Mouse (Mus musculus): ENCODE data around the gene Tmem62. TPM values are rescaled to one million over a fixed set of nuclear protein-coding genes. Genes with fewer than 3 reads are reported as not detected.

Gene Tmem62
- polyA plus RNA-seq, 1 experiment from 2014 or later: 2.4 TPM

- Histone ChIP-seq H3K4me3 (ENCODE audit: low read depth, low read length) (no peak overlapping the region), H3K36me3 (ENCODE audit: control insufficient read depth, insufficient read depth) (peaks cover 2% of the 10 kb centered on the region; the same call in 1 of the 2 replicates), H3K4me1 (ENCODE audit: control insufficient read depth, low read depth, low read length) (peaks cover 3% of the 10 kb centered on the region; the same call in 1 of the 2 replicates), H3K4me2 (ENCODE audit: low read depth, low read length) (no peak overlapping the region), H3K9me3 (replicated peaks; ENCODE audit: control insufficient read depth, low read length) (no peaks in the 10 kb centered on the region), H3K9ac (ENCODE audit: low read depth, low read length) (no peak overlapping the region), H3K27ac (ENCODE audit: low read length) (no peak overlapping the region), H3K27me3 (ENCODE audit: control insufficient read depth, insufficient read depth, low read depth, low read length) (no peaks in the 10 kb centered on the region)
- WGBS (ENCODE audit: insufficient replicate concordance): 78% methylated on average over 1 of the region's 1 CpGs
- ATAC-seq (ENCODE audit: low read depth): no peak
Observed at GRCm38 (mm10) chr2:121006986-121007385, 30.2 kb downstream of the Tmem62 start.

- Histone ChIP-seq H3K27me3 (ENCODE audit: control insufficient read depth, insufficient read depth, low read depth, low read length) (no peaks in the 10 kb centered on the region), H3K36me3 (ENCODE audit: control insufficient read depth, insufficient read depth) (peaks cover 6% of the 10 kb centered on the region), H3K4me1 (ENCODE audit: control insufficient read depth, low read depth, low read length) (peaks cover 3% of the 10 kb centered on the region; the same call in 1 of the 2 replicates), H3K4me2 (ENCODE audit: low read depth, low read length) (peak within 1 kb of the TSS; percentile 70), H3K9me3 (replicated peaks; ENCODE audit: control insufficient read depth, low read length) (no peaks in the 10 kb centered on the region), H3K9ac (ENCODE audit: low read depth, low read length) (peak within 1 kb of the TSS; percentile 80), H3K4me3 (ENCODE audit: low read depth, low read length) (peak within 1 kb of the TSS; percentile 81), H3K27ac (ENCODE audit: low read length) (peak within 1 kb of the TSS; percentile 86)
- peak; percentile 97 for ATAC-seq (ENCODE audit: low read depth)
- 3% methylated on average over 34 of the region's 34 CpGs for WGBS (ENCODE audit: insufficient replicate concordance)
Observed at GRCm38 (mm10) chr2:121007925-121008663, 31.3 kb downstream of the Tmem62 start, which contains the start of gene Ccndbp1. Gene Ccndbp1, plus strand, starts transcription at chr2:121008403.

GRCm38 (mm10) chr2:121008664-121009007, 31.8 kb downstream of the Tmem62 start:
- peak; percentile 25 for ATAC-seq (ENCODE audit: low read depth)
- H3K4me3 ChIP-seq (ENCODE audit: low read depth, low read length): peak overlapping the region; percentile 81
- H3K9ac ChIP-seq (ENCODE audit: low read depth, low read length): peak overlapping the region; percentile 80
- peaks cover 6% of the 10 kb centered on the region for H3K36me3 ChIP-seq (ENCODE audit: control insufficient read depth, insufficient read depth)
- no peaks in the 10 kb centered on the region for H3K27me3 ChIP-seq (ENCODE audit: control insufficient read depth, insufficient read depth, low read depth, low read length)
- peak overlapping the region; percentile 86 for H3K27ac ChIP-seq (ENCODE audit: low read length)
- WGBS (ENCODE audit: insufficient replicate concordance): under 1% methylated on average over 12 of the region's 12 CpGs
- no peaks in the 10 kb centered on the region for H3K9me3 ChIP-seq (replicated peaks; ENCODE audit: control insufficient read depth, low read length)
- peaks cover 3% of the 10 kb centered on the region; the same call in 1 of the 2 replicates for H3K4me1 ChIP-seq (ENCODE audit: control insufficient read depth, low read depth, low read length)
- peak overlapping the region; percentile 70 for H3K4me2 ChIP-seq (ENCODE audit: low read depth, low read length)

GRCm38 (mm10) chr2:121009071-121009677, 32.4 kb downstream of the Tmem62 start:
- Histone ChIP-seq H3K4me1 (ENCODE audit: control insufficient read depth, low read depth, low read length) (peaks cover 3% of the 10 kb centered on the region; the same call in 1 of the 2 replicates), H3K27ac (ENCODE audit: low read length) (peak overlapping the region; percentile 86), H3K27me3 (ENCODE audit: control insufficient read depth, insufficient read depth, low read depth, low read length) (no peaks in the 10 kb centered on the region), H3K9ac (ENCODE audit: low read depth, low read length) (peak overlapping the region; percentile 80), H3K4me3 (ENCODE audit: low read depth, low read length) (peak overlapping the region; percentile 81), H3K4me2 (ENCODE audit: low read depth, low read length) (peak overlapping the region; percentile 70), H3K36me3 (ENCODE audit: control insufficient read depth, insufficient read depth) (peaks cover 6% of the 10 kb centered on the region), H3K9me3 (replicated peaks; ENCODE audit: control insufficient read depth, low read length) (no peaks in the 10 kb centered on the region)
- no peak for ATAC-seq (ENCODE audit: low read depth)
- WGBS (ENCODE audit: insufficient replicate concordance): 16% methylated on average over 5 of the region's 5 CpGs

GRCm38 (mm10) chr2:121012676-121013075, 35.9 kb downstream of the Tmem62 start:
- Histone ChIP-seq H3K27me3 (ENCODE audit: control insufficient read depth, insufficient read depth, low read depth, low read length) (no peaks in the 10 kb centered on the region), H3K4me1 (ENCODE audit: control insufficient read depth, low read depth, low read length) (peaks cover 3% of the 10 kb centered on the region; the same call in 1 of the 2 replicates), H3K9me3 (replicated peaks; ENCODE audit: control insufficient read depth, low read length) (no peaks in the 10 kb centered on the region), H3K9ac (ENCODE audit: low read depth, low read length) (no peak overlapping the region), H3K4me2 (ENCODE audit: low read depth, low read length) (no peak overlapping the region), H3K27ac (ENCODE audit: low read length) (no peak overlapping the region), H3K36me3 (ENCODE audit: control insufficient read depth, insufficient read depth) (peaks cover 21% of the 10 kb centered on the region), H3K4me3 (ENCODE audit: low read depth, low read length) (no peak overlapping the region)
- ATAC-seq (ENCODE audit: low read depth): no peak
- WGBS (ENCODE audit: insufficient replicate concordance): 87% methylated on average over 9 of the region's 9 CpGs

GRCm38 (mm10) chr2:121015507-121015906, 38.7 kb downstream of the Tmem62 start:
- no peak for ATAC-seq (ENCODE audit: low read depth)
- H3K4me2 ChIP-seq (ENCODE audit: low read depth, low read length): no peak overlapping the region

GRCm38 (mm10) chr2:121016226-121016625, 39.4 kb downstream of the Tmem62 start:
- no peak for ATAC-seq (ENCODE audit: low read depth)
- no peaks in the 10 kb centered on the region for H3K9me3 ChIP-seq (replicated peaks; ENCODE audit: control insufficient read depth, low read length)
- H3K4me2 ChIP-seq (ENCODE audit: low read depth, low read length): no peak overlapping the region
- no peak overlapping the region for H3K4me3 ChIP-seq (ENCODE audit: low read depth, low read length)
- H3K4me1 ChIP-seq (ENCODE audit: control insufficient read depth, low read depth, low read length): no peaks in the 10 kb centered on the region
- 84% methylated on average over 9 of the region's 9 CpGs for WGBS (ENCODE audit: insufficient replicate concordance)
- H3K9ac ChIP-seq (ENCODE audit: low read depth, low read length): no peak overlapping the region
- H3K27me3 ChIP-seq (ENCODE audit: control insufficient read depth, insufficient read depth, low read depth, low read length): no peaks in the 10 kb centered on the region
- peaks cover 46% of the 10 kb centered on the region for H3K36me3 ChIP-seq (ENCODE audit: control insufficient read depth, insufficient read depth)
- no peak overlapping the region for H3K27ac ChIP-seq (ENCODE audit: low read length)

More at GRCm38 (mm10) chr2:121015507-121015906, 38.7 kb downstream of the Tmem62 start:
- no peak overlapping the region for H3K4me3 ChIP-seq (ENCODE audit: low read depth, low read length)
- no peaks in the 10 kb centered on the region for H3K27me3 ChIP-seq (ENCODE audit: control insufficient read depth, insufficient read depth, low read depth, low read length)
- WGBS (ENCODE audit: insufficient replicate concordance): 66% methylated on average over 2 of the region's 2 CpGs
- no peaks in the 10 kb centered on the region for H3K9me3 ChIP-seq (replicated peaks; ENCODE audit: control insufficient read depth, low read length)
- no peak overlapping the region for H3K9ac ChIP-seq (ENCODE audit: low read depth, low read length)
- H3K4me1 ChIP-seq (ENCODE audit: control insufficient read depth, low read depth, low read length): no peaks in the 10 kb centered on the region
- H3K27ac ChIP-seq (ENCODE audit: low read length): no peak overlapping the region
- peaks cover 41% of the 10 kb centered on the region for H3K36me3 ChIP-seq (ENCODE audit: control insufficient read depth, insufficient read depth)

- Histone ChIP-seq H3K36me3 (ENCODE audit: control insufficient read depth, insufficient read depth) (peaks cover 55% of the 10 kb centered on the region), H3K27ac (ENCODE audit: low read length) (no peak overlapping the region), H3K4me2 (ENCODE audit: low read depth, low read length) (no peak overlapping the region), H3K27me3 (ENCODE audit: control insufficient read depth, insufficient read depth, low read depth, low read length) (no peaks in the 10 kb centered on the region), H3K9me3 (replicated peaks; ENCODE audit: control insufficient read depth, low read length) (no peaks in the 10 kb centered on the region), H3K9ac (ENCODE audit: low read depth, low read length) (no peak overlapping the region), H3K4me1 (ENCODE audit: control insufficient read depth, low read depth, low read length) (no peaks in the 10 kb centered on the region), H3K4me3 (ENCODE audit: low read depth, low read length) (no peak overlapping the region)
- 84% methylated on average over 1 of the region's 1 CpGs for WGBS (ENCODE audit: insufficient replicate concordance)
- no peak for ATAC-seq (ENCODE audit: low read depth)
Observed at GRCm38 (mm10) chr2:121017151-121017550, 40.3 kb downstream of the Tmem62 start.

GRCm38 (mm10) chr2:121022918-121023317, 46.1 kb downstream of the Tmem62 start:
- ATAC-seq (ENCODE audit: low read depth): no peak
- Histone ChIP-seq H3K27ac (ENCODE audit: low read length) (no peak overlapping the region), H3K27me3 (ENCODE audit: control insufficient read depth, insufficient read depth, low read depth, low read length) (no peaks in the 10 kb centered on the region), H3K9me3 (replicated peaks; ENCODE audit: control insufficient read depth, low read length) (no peaks in the 10 kb centered on the region), H3K4me2 (ENCODE audit: low read depth, low read length) (no peak overlapping the region), H3K9ac (ENCODE audit: low read depth, low read length) (no peak overlapping the region), H3K4me1 (ENCODE audit: control insufficient read depth, low read depth, low read length) (no peaks in the 10 kb centered on the region; the same call in 1 of the 2 replicates), H3K36me3 (ENCODE audit: control insufficient read depth, insufficient read depth) (peaks cover 90% of the 10 kb centered on the region), H3K4me3 (ENCODE audit: low read depth, low read length) (no peak overlapping the region)
- 65% methylated on average over 5 of the region's 5 CpGs for WGBS (ENCODE audit: insufficient replicate concordance)
